Mouse (Mus musculus) lung, postnatal 0 days (tissue): ENCODE measurements around the gene Slc35g1.

Source experiments
- CTCF ChIP-seq: IDR thresholded peaks from 2 replicates; pipeline ENCODE4 v1.5.1; 2016; ENCODE audit warnings: antibody characterized with exemption, mild to moderate bottlenecking
- EP300 ChIP-seq: IDR thresholded peaks from 2 replicates; pipeline ENCODE4 v1.6.1; 2016; ENCODE audit warnings: antibody characterized with exemption, mild to moderate bottlenecking, control low read depth

DNA sequence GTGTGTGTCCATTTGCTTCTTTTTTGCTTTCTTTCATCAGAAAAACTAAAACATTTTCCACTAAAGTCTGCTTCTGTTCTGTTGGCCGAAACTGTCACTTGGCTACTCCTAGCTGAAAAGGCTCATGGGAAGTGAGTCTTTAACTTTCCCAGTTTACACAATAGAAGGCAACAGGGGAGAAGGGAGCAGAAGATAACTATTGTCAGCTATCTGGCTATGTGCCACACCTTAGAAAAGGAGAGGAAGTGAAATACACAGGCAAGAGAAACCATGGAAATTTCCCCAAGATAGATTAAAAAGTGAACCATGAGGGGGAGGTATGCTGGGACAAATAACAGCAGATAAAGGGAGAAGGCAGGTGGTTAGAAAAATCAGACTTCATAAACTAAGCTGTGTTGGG is 41.5 kb upstream of the Slc35g1 start:
- TF ChIP-seq CTCF, result no peak
- no peak for TF ChIP-seq EP300
